Mouse (Mus musculus): Measurements from ENCODE around the gene Ascc1. TPM values are rescaled to one million over a fixed set of nuclear protein-coding genes. Genes with fewer than 3 reads are reported as not detected.

Gene Ascc1
- polyA plus RNA-seq, 1 experiment from 2014 or later = 42.4 TPM

Small RNA genes within 50 kb of the gene (microRNA-seq; reads per million reads assigned to microRNA genes)
- not detected for gene Mir6906

Other genes with a start within 250 kb of the Ascc1 start
- 20.6 and 22.0 TPM in 2 replicates for gene Dnajb12, start 123.2 kb upstream of the Ascc1 start, polyA plus RNA-seq (2015; fragmentation: Nextera tagmentation; extraction: Ambion mirVana)
- gene Ddit4, start 51.0 kb upstream of the Ascc1 start, polyA plus RNA-seq (2015; fragmentation: Nextera tagmentation; extraction: Ambion mirVana) = 45.6 and 45.8 TPM in 2 replicates
- gene Anapc16, start 330 bp downstream of the Ascc1 start, polyA plus RNA-seq (2015; fragmentation: Nextera tagmentation; extraction: Ambion mirVana) = 98.8 and 107 TPM in 2 replicates
- gene Spock2, start 103.4 kb downstream of the Ascc1 start, polyA plus RNA-seq (2015; fragmentation: Nextera tagmentation; extraction: Ambion mirVana) = 5.3 and 6.1 TPM in 2 replicates
- 2.2 and 2.3 TPM in 2 replicates for gene Chst3, start 216.5 kb downstream of the Ascc1 start, polyA plus RNA-seq (2015; fragmentation: Nextera tagmentation; extraction: Ambion mirVana)

Data from stomach, embryonic 15.5 days (tissue).